Mouse (Mus musculus): Measurements from ENCODE around the gene Entpd1. TPM values are rescaled to one million over a fixed set of nuclear protein-coding genes. Genes with fewer than 3 reads are reported as not detected.

Gene Entpd1
- polyA plus RNA-seq (2014; fragmentation: Nextera tagmentation; extraction: Ambion mirVana): 3.0 and 5.4 TPM in 2 replicates

DNA sequence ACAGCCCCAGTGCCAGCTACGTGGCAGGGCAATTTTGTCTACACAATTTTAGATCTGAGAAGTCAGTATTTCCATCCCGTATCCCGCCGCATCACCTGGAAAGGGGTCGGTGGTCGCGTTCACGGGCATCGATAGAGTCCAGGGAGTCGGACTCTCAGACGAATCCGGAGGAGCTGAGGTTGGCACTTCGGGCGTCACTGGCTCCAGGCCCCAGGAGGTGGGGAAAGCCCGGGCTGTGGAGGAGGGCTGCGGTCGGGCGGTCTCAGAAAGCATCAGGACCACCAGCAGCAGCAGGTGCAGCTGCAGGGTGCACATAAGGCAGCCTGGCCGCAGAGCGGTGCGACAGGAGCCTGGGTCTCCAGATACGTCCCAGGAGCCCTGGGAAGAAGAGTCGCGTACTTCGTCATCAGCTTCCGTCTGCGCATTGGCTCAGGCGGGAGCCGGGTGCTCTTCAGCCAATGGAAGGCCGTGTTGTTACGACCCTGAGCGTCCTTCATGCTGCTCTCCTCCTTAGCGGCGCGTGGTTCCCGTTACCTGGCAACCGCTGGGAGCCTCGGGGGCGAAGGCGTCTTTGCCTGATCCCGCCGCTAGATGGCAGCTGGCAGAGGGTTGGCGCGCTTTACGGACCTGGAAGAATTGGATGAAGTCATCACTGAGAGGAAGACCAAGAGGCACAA is at the start of gene Entpd1, which contains the start of gene Tctn3:
Gene Entpd1, plus strand, starts transcription at position 537 of the 677 bp plus-strand sequence.
Gene Tctn3, minus strand, starts transcription at position 404 of the 677 bp plus-strand sequence.
- Histone ChIP-seq H3K27ac (ENCODE audit: low read depth, low read length) (no peak within 1 kb of the TSS), H3K4me3 (ENCODE audit: low read length) (peak within 1 kb of the TSS; percentile 67), H3K4me2 (replicated peaks; ENCODE audit: low read depth, low read length) (peak within 1 kb of the TSS; percentile 81), H3K9ac (ENCODE audit: low read depth, low read length) (peak within 1 kb of the TSS; percentile 62), H3K4me1 (ENCODE audit: control insufficient read depth, insufficient read depth, low read length) (peaks cover 4% of the 10 kb centered on the region; the same call in 1 of the 2 replicates), H3K9me3 (ENCODE audit: control insufficient read depth, low read length) (no peaks in the 10 kb centered on the region), H3K36me3 (ENCODE audit: control insufficient read depth, insufficient read depth, low read length) (peaks cover 16% of the 10 kb centered on the region), H3K27me3 (ENCODE audit: control insufficient read depth, insufficient read depth, low read length) (no peaks in the 10 kb centered on the region)
- ATAC-seq (ENCODE audit: low FRiP score, low TSS enrichment): peak; percentile 100
- under 1% methylated on average over 45 of the region's 45 CpGs for whole genome bisulfite sequencing

DNA sequence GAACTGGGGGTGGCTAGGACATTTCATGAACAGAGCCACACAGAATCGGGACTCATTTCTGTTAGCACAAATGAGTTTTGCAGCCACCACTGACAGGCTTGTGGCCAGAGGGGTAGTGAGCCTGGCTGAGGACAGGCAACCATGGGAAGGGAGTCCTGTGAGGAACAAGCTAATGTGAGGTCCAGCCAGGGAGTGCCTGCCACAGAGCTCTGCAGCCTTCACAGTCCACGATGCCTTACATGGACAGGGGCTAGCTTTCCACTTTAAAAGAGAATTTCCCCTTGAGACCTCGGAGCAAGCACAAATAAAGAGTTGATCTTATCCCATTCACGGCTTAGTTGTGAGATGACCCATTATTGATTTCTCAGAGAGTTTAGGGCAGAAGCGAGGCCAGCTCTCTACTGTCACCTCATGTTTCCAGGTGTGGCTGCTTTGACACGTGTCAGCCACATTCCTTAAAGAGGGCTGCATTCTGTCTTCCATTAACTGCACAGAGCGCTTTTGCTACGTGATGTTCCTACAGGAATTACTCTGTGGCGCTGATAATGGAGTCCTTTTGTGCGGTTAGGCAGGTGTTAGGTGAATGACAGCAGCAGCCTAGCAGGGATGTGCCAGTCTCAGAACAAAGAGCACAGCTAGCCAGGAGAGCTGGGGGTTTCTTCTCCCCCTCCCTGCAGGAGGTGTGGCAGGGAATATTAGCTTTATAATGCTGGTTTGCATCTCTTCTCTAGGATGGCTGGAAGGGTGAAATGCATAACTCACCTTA is 48.1 kb upstream of the Entpd1 start:
- H3K9ac ChIP-seq (ENCODE audit: low read depth, low read length): no peak overlapping the region
- 83% methylated on average over 10 of the region's 10 CpGs for WGBS

DNA sequence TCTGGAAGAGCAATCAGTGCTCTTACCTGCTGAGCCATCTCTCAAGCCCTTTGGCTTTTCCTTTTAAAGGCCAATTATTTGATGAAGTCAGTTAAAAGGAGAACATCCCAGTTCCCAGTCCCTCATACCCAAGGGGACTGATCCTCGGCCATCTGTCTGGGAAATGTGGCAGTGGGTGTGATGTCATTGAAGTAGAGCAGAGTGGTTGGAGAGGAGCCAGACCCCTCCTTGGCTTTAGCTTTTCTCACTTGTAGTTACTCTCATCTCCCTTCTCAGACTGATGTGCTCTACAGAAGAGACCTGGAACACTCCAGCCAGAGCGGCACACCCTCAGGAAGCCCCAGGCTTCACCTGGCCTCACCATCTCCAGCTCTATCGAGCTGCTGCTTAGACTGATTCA is 44.5 kb upstream of the Entpd1 start:
- 94% methylated on average over 3 of the region's 3 CpGs for WGBS
- no peaks in the 10 kb centered on the region for H3K27me3 ChIP-seq (ENCODE audit: control insufficient read depth, insufficient read depth, low read length)
- ATAC-seq (ENCODE audit: low FRiP score, low TSS enrichment): no peak
- H3K4me1 ChIP-seq (ENCODE audit: control insufficient read depth, insufficient read depth, low read length): no peaks in the 10 kb centered on the region
- H3K4me2 ChIP-seq (replicated peaks; ENCODE audit: low read depth, low read length): no peak overlapping the region
- peaks cover 86% of the 10 kb centered on the region for H3K36me3 ChIP-seq (ENCODE audit: control insufficient read depth, insufficient read depth, low read length)
- H3K9ac ChIP-seq (ENCODE audit: low read depth, low read length): no peak overlapping the region
- no peak overlapping the region for H3K27ac ChIP-seq (ENCODE audit: low read depth, low read length)
- peaks cover 6% of the 10 kb centered on the region; the same call in 1 of the 2 replicates for H3K9me3 ChIP-seq (ENCODE audit: control insufficient read depth, low read length)
- no peak overlapping the region for H3K4me3 ChIP-seq (ENCODE audit: low read length)

More for the DNA sequence above, 48.1 kb upstream of the Entpd1 start:
- Histone ChIP-seq H3K27ac (ENCODE audit: low read depth, low read length) (no peak overlapping the region), H3K4me3 (ENCODE audit: low read length) (no peak overlapping the region), H3K27me3 (ENCODE audit: control insufficient read depth, insufficient read depth, low read length) (no peaks in the 10 kb centered on the region), H3K4me2 (replicated peaks; ENCODE audit: low read depth, low read length) (no peak overlapping the region), H3K9me3 (ENCODE audit: control insufficient read depth, low read length) (no peaks in the 10 kb centered on the region), H3K36me3 (ENCODE audit: control insufficient read depth, insufficient read depth, low read length) (peaks cover 68% of the 10 kb centered on the region), H3K4me1 (ENCODE audit: control insufficient read depth, insufficient read depth, low read length) (no peaks in the 10 kb centered on the region)
- no peak for ATAC-seq (ENCODE audit: low FRiP score, low TSS enrichment)

DNA sequence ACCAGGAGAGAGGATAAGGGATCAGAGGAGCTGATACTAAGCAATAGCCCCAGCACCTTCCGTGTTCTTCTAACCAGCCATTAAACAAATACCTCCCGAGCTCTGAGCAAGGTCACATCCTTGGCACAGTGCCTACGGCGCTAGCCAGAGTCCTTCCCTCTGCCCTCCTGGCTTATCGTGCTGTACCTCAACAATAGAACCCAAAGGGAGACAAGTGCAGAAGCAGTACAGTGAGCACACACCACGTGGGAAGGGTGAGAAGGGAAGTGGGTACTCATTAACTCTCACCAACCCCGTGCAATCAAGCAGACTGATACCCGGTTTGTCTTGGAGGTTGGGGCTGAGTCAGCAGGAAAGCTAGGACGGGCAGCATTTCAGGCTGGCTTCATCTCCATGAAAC is 41.4 kb upstream of the Entpd1 start:
- H3K4me3 ChIP-seq (ENCODE audit: low read length): no peak overlapping the region
- peak; percentile 20; the same call in 1 of the 2 replicates for ATAC-seq (ENCODE audit: low FRiP score, low TSS enrichment)
- no peaks in the 10 kb centered on the region for H3K4me1 ChIP-seq (ENCODE audit: control insufficient read depth, insufficient read depth, low read length)
- peaks cover 83% of the 10 kb centered on the region for H3K36me3 ChIP-seq (ENCODE audit: control insufficient read depth, insufficient read depth, low read length)
- no peaks in the 10 kb centered on the region for H3K27me3 ChIP-seq (ENCODE audit: control insufficient read depth, insufficient read depth, low read length)
- H3K9me3 ChIP-seq (ENCODE audit: control insufficient read depth, low read length): peaks cover 6% of the 10 kb centered on the region; the same call in 1 of the 2 replicates
- H3K9ac ChIP-seq (ENCODE audit: low read depth, low read length): no peak overlapping the region
- no peak overlapping the region for H3K4me2 ChIP-seq (replicated peaks; ENCODE audit: low read depth, low read length)
- WGBS: 88% methylated on average over 9 of the region's 9 CpGs
- no peak overlapping the region for H3K27ac ChIP-seq (ENCODE audit: low read depth, low read length)

DNA sequence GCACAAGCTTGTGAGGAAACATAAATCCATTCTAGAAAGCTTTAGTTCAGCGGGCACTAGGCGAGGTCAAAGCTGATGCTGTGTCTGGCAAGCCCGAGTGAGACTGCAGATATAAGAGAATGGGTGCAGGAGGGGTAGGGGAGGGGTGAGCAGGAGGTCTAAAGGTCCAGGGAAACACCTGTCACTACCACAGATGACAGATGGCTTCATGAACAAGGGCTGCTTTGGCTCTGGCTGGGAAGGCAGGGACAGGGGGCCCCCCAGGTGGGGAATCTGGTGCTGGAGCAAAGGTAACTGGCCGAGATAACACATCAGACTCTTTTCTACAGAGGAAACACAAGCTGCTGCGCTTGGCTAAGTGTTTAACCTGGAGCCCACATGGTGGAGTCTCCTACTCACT is 36.7 kb upstream of the Entpd1 start:
- Histone ChIP-seq H3K4me2 (replicated peaks; ENCODE audit: low read depth, low read length) (no peak overlapping the region), H3K27ac (ENCODE audit: low read depth, low read length) (no peak overlapping the region), H3K4me3 (ENCODE audit: low read length) (no peak overlapping the region), H3K9me3 (ENCODE audit: control insufficient read depth, low read length) (no peaks in the 10 kb centered on the region), H3K36me3 (ENCODE audit: control insufficient read depth, insufficient read depth, low read length) (peaks cover 71% of the 10 kb centered on the region), H3K9ac (ENCODE audit: low read depth, low read length) (no peak overlapping the region), H3K27me3 (ENCODE audit: control insufficient read depth, insufficient read depth, low read length) (no peaks in the 10 kb centered on the region), H3K4me1 (ENCODE audit: control insufficient read depth, insufficient read depth, low read length) (no peaks in the 10 kb centered on the region)
- WGBS: 74% methylated on average over 5 of the region's 5 CpGs
- ATAC-seq (ENCODE audit: low FRiP score, low TSS enrichment): no peak

DNA sequence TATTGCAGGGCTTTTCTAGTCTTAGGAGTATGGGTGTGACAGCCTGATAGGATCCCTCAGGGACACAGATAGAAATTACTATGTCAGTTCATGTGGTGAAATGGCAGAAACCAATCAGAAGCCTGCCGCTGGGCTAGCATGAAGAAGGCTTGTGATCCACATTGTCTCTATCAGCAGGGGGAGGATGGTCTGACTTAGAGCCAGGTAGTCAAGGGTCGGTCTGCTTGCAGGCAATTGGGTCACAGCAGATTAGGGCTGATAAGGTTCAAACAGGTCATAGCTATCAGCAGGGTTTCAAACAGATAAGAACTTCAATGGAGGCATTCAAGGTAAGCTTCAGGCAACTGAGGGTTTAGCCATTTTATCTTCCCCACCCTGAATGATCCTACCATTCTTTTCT is 31.3 kb upstream of the Entpd1 start:
- no peak for ATAC-seq (ENCODE audit: low FRiP score, low TSS enrichment)
- Histone ChIP-seq H3K4me2 (replicated peaks; ENCODE audit: low read depth, low read length) (no peak overlapping the region), H3K9me3 (ENCODE audit: control insufficient read depth, low read length) (no peaks in the 10 kb centered on the region), H3K4me1 (ENCODE audit: control insufficient read depth, insufficient read depth, low read length) (no peaks in the 10 kb centered on the region), H3K4me3 (ENCODE audit: low read length) (no peak overlapping the region), H3K9ac (ENCODE audit: low read depth, low read length) (no peak overlapping the region), H3K27me3 (ENCODE audit: control insufficient read depth, insufficient read depth, low read length) (no peaks in the 10 kb centered on the region), H3K36me3 (ENCODE audit: control insufficient read depth, insufficient read depth, low read length) (peaks cover 47% of the 10 kb centered on the region), H3K27ac (ENCODE audit: low read depth, low read length) (no peak overlapping the region)
- WGBS: 90% methylated on average over 2 of the region's 2 CpGs

DNA sequence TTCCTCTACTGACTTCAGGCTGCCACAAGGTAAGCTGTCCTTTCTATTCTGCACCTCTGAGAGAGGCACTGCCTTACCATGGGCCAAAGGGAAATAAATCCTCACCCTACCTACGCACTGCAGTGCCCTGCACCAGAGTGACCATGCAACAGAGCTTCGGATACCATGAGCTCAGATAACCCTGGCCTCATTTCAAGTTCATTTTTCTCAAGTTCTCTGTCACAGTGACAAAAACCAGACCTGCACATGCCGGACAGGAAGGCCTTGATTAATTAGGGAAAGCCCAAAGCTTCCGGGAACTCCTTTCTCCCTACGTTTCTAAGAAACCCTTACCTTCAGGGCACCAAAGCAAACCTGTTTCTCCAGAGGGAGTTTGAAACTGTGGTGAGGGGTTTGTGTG is 30.5 kb upstream of the Entpd1 start:
- Histone ChIP-seq H3K36me3 (ENCODE audit: control insufficient read depth, insufficient read depth, low read length) (peaks cover 47% of the 10 kb centered on the region), H3K4me1 (ENCODE audit: control insufficient read depth, insufficient read depth, low read length) (no peaks in the 10 kb centered on the region), H3K9ac (ENCODE audit: low read depth, low read length) (no peak overlapping the region), H3K4me2 (replicated peaks; ENCODE audit: low read depth, low read length) (no peak overlapping the region), H3K27ac (ENCODE audit: low read depth, low read length) (no peak overlapping the region), H3K27me3 (ENCODE audit: control insufficient read depth, insufficient read depth, low read length) (no peaks in the 10 kb centered on the region), H3K4me3 (ENCODE audit: low read length) (no peak overlapping the region), H3K9me3 (ENCODE audit: control insufficient read depth, low read length) (no peaks in the 10 kb centered on the region)
- no peak for ATAC-seq (ENCODE audit: low FRiP score, low TSS enrichment)
- 71% methylated on average over 5 of the region's 5 CpGs for WGBS

DNA sequence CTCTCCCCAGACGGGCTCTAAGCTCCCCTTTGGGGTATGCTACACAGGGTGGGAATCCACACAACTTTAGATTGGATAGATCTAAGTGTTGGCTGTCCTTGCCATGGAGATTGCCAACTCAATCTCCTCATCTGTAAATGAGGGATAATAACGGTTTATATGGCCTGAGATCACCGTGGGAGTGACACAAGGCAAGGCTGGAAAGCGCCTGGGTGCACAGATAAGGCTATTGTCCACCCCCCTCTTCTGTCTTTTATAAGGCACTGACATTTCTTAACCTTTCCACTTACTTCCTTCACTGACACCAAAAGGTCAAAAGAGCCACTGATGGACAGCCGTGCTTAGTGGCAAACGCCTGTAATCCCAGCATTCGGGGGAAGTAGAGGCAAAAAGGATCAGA is 25.3 kb upstream of the Entpd1 start:
- H3K27me3 ChIP-seq (ENCODE audit: control insufficient read depth, insufficient read depth, low read length): no peaks in the 10 kb centered on the region
- no peaks in the 10 kb centered on the region for H3K9me3 ChIP-seq (ENCODE audit: control insufficient read depth, low read length)
- whole genome bisulfite sequencing: 63% methylated on average over 7 of the region's 7 CpGs
- ATAC-seq (ENCODE audit: low FRiP score, low TSS enrichment): no peak
- no peak overlapping the region for H3K27ac ChIP-seq (ENCODE audit: low read depth, low read length)
- no peak overlapping the region for H3K4me2 ChIP-seq (replicated peaks; ENCODE audit: low read depth, low read length)
- H3K4me1 ChIP-seq (ENCODE audit: control insufficient read depth, insufficient read depth, low read length): peaks cover 4% of the 10 kb centered on the region; the same call in 1 of the 2 replicates
- peaks cover 12% of the 10 kb centered on the region for H3K36me3 ChIP-seq (ENCODE audit: control insufficient read depth, insufficient read depth, low read length)
- no peak overlapping the region for H3K9ac ChIP-seq (ENCODE audit: low read depth, low read length)
- no peak overlapping the region; the same call in 1 of the 2 replicates for H3K4me3 ChIP-seq (ENCODE audit: low read length)

Measured in kidney, embryonic 14.5 days (tissue).